Mouse (Mus musculus): ENCODE data around the gene Gm20388. TPM values are rescaled to one million over a fixed set of nuclear protein-coding genes. Genes with fewer than 3 reads are reported as not detected.

Gene Gm20388
- polyA plus RNA-seq, 1 experiment: 0.36 TPM

DNA sequence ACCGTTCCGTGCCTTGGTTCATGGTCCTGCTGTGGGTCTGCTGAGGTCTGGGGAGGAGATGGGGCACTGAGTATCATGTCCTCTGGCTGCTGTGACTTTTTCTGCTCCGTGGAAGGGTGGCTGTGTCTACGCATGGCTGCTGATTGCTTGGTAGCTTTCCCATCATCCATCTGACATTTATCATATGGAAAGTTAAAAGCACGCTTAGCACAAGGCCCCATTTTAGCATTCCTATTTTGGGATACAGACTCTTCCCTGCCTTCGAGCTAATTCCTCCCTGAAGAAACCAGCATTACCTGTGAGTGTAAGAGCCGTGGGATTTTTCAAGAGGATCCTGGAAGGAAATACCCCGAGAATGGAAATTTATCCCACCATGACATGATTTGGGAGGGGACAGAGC lies 3906.3 kb downstream of the Gm20388 start:
- H3K4me1 ChIP-seq (ENCODE audit: control insufficient read depth): peaks cover 57% of the 10 kb centered on the region

DNA sequence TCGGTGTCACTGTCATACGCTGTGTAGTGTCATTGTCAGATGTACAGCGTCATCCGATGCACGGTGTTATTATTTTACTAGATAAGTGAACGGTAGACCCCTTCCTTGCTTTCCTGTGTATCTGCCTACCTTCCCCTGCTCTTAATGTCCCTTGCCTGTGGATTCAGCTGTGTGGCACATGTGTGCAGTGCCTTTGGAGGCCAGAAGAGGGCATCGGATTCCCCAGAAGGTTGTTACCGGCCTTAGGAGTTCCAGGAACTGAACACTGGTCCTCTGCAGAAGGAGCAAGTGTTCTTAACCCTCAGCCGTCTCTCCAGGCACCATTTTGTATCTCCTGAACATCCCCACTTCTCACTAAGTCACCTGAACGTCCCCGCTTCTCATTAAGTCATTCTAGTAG lies 3907.1 kb downstream of the Gm20388 start:
- no peak overlapping the region for H3K4me3 ChIP-seq (replicated peaks)
- peaks cover 58% of the 10 kb centered on the region for H3K4me1 ChIP-seq (ENCODE audit: control insufficient read depth)
- no peaks in the 10 kb centered on the region for H3K27me3 ChIP-seq (ENCODE audit: control insufficient read depth)
- peaks cover 28% of the 10 kb centered on the region for H3K36me3 ChIP-seq (ENCODE audit: control insufficient read depth)
- TF ChIP-seq TAL1 (IDR thresholded peaks at IDR 0.05; ENCODE audit: low read length): no peak
- no peak for TF ChIP-seq GATA1 (IDR thresholded peaks at IDR 0.05; ENCODE audit: low read length)
- H3K9me3 ChIP-seq (ENCODE audit: control insufficient read depth, low read length): no peaks in the 10 kb centered on the region

More for the DNA sequence above, 3906.3 kb downstream of the Gm20388 start:
- TF ChIP-seq GATA1 (IDR thresholded peaks at IDR 0.05; ENCODE audit: low read length) (no peak), TAL1 (IDR thresholded peaks at IDR 0.05; ENCODE audit: low read length) (no peak)
- Histone ChIP-seq H3K27me3 (ENCODE audit: control insufficient read depth) (no peaks in the 10 kb centered on the region), H3K4me3 (replicated peaks) (no peak overlapping the region), H3K36me3 (ENCODE audit: control insufficient read depth) (peaks cover 28% of the 10 kb centered on the region), H3K9me3 (ENCODE audit: control insufficient read depth, low read length) (no peaks in the 10 kb centered on the region)

DNA sequence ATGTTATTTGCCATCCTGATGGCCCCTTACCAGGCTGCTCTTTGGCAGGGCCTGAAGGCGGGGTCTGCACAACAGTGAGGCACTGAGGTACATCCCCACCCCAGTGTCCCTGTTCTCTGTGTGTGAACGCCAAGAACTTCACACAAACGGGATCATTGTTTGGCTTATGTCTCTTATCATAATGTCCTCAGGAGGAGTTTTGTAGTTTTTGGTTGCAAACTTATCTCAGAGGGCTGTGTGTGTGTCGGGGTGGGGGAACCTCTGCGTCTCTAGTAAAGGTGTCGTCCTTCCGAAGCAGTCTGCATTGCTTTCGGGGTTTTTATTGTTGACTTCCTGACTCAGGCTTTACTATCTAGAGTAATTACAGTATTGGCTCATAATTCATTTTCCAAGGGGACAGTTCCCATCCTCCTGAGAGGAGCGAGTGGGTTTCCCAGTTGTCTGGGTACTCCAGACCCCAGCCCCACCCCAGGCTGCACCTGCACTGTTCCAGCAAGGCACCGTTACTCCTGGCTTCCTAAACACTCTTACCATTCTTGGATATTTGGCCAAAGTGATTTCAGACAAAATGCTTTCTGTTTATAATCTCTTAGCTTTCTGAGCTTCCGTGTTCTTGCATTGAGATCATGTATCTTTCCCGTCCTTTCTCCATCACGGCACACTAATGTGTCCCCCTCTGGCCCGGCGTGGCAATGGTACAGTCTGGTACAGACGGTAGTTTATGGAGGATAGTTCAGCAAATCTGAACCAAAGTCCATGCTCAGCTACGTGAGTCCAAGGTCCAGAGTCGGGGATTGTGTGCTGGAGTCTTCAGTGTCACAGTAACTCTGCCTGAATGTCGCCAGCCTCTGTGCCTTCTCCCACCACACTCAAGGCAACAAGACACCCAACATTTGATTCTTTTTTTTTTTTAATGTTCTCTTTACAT lies 3909.3 kb downstream of the Gm20388 start:
- Histone ChIP-seq H3K9me3 (ENCODE audit: control insufficient read depth, low read length) (peaks cover 4% of the 10 kb centered on the region), H3K36me3 (ENCODE audit: control insufficient read depth) (peaks cover 33% of the 10 kb centered on the region), H3K4me3 (replicated peaks) (peak overlapping the region; percentile 3), H3K4me1 (ENCODE audit: control insufficient read depth) (peaks cover 66% of the 10 kb centered on the region), H3K27me3 (ENCODE audit: control insufficient read depth) (no peaks in the 10 kb centered on the region)
- TF ChIP-seq GATA1 (IDR thresholded peaks at IDR 0.05; ENCODE audit: low read length) (no peak), TAL1 (IDR thresholded peaks at IDR 0.05; ENCODE audit: low read length) (no peak)

DNA sequence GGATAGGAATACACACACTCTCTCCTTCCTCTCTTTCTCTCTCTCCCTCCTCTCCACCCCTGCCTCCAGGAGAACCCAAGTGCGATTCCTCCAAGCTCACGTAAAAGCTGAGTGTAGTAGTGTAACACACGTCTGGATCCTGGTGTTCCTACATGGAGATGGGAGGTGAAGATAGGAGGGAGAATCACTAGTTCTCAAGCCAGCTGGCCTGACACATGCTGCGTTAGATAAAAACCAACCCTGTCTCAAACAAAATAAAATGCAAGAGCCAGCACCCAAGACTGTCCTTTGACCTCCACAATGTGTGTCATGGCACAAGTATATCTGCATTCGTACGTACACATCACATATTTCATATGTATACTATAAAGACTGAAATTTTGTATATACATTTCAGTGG lies 3910.1 kb downstream of the Gm20388 start:
- TF ChIP-seq TAL1 (IDR thresholded peaks at IDR 0.05; ENCODE audit: low read length): peak; percentile 37; the same call in 2 of the 3 replicates
- TF ChIP-seq GATA1 (IDR thresholded peaks at IDR 0.05; ENCODE audit: low read length): peak; percentile 37; the same call in 1 of the 2 replicates
- Histone ChIP-seq H3K9me3 (ENCODE audit: control insufficient read depth, low read length) (peaks cover 4% of the 10 kb centered on the region), H3K36me3 (ENCODE audit: control insufficient read depth) (peaks cover 36% of the 10 kb centered on the region), H3K4me1 (ENCODE audit: control insufficient read depth) (peaks cover 65% of the 10 kb centered on the region), H3K27me3 (ENCODE audit: control insufficient read depth) (no peaks in the 10 kb centered on the region), H3K4me3 (replicated peaks) (no peak overlapping the region)

DNA sequence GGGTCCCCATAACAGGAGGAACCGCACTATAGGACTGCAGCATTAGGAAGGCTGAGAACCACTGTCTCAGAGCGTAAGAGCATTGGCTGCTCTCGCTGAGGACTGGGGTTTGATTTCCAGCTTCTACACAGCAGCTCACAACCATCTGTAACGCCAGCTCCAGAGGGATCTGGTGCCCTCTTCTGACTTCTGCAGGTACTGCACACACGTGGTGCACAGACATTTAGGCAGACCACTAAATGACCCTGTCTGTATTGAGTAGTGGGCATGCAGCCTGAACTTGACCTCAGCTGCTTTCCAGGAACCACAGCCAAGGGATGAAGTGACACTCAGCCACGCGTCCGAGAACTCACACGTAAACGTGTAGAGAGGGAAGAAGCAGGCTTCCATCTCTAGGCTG lies 3912.5 kb downstream of the Gm20388 start:
- H3K4me3 ChIP-seq (replicated peaks): peak overlapping the region; percentile 7
- peaks cover 4% of the 10 kb centered on the region for H3K9me3 ChIP-seq (ENCODE audit: control insufficient read depth, low read length)
- peaks cover 40% of the 10 kb centered on the region for H3K36me3 ChIP-seq (ENCODE audit: control insufficient read depth)
- H3K4me1 ChIP-seq (ENCODE audit: control insufficient read depth): peaks cover 58% of the 10 kb centered on the region
- H3K27me3 ChIP-seq (ENCODE audit: control insufficient read depth): no peaks in the 10 kb centered on the region
- no peak for TF ChIP-seq TAL1 (IDR thresholded peaks at IDR 0.05; ENCODE audit: low read length)
- TF ChIP-seq GATA1 (IDR thresholded peaks at IDR 0.05; ENCODE audit: low read length): no peak

DNA sequence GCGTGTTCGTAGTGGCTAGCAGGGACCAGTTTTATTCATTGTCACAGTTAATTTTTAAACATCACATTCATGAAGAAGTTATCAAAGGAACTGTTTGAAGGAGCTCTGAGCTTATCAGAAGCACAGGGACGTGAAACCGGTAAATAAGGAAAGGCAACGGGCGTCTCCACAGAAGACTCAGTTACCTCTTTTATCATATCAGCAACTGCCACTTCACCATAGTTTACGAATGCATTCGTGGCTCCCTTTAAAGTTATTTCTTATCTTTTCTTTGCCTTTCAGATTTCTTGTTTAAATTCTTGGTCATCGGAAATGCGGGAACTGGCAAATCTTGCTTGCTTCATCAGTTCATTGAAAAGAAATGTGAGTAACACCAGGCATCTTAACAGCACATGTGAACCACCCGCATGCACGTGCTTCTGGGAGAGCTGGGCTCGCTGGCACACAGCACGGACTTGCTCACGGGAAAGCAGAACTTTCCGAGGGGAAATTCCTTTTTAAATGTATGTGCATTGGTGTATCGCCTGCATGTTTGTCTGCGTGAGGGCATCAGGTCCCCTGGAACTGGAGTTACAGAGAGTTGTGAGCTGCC lies 3913.0 kb downstream of the Gm20388 start:
- Histone ChIP-seq H3K27me3 (ENCODE audit: control insufficient read depth) (no peaks in the 10 kb centered on the region), H3K4me1 (ENCODE audit: control insufficient read depth) (peaks cover 55% of the 10 kb centered on the region), H3K4me3 (replicated peaks) (no peak overlapping the region), H3K9me3 (ENCODE audit: control insufficient read depth, low read length) (peaks cover 4% of the 10 kb centered on the region), H3K36me3 (ENCODE audit: control insufficient read depth) (peaks cover 45% of the 10 kb centered on the region)
- TF ChIP-seq GATA1 (IDR thresholded peaks at IDR 0.05; ENCODE audit: low read length) (no peak), TAL1 (IDR thresholded peaks at IDR 0.05; ENCODE audit: low read length) (no peak)

DNA sequence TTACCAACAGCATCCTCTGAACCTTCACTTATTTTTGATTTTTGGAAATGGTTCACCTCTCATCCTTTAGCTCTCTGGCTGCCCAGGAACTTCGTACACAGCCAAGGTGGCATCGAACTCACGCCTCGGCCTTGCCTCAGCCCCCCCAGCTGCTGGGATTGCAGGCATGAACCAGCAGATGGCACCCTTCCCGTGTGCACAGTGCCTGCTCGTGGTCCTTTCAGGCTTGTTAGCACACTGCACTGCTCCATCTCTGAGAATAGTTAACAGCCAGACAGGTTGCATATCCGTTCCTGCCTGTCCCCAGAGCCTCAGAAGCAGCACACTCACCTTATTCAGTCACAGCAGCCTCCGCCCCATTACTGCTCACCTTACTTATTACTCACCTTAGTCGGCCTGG lies 3915.4 kb downstream of the Gm20388 start:
- Histone ChIP-seq H3K4me3 (replicated peaks) (no peak overlapping the region), H3K9me3 (ENCODE audit: control insufficient read depth, low read length) (peaks cover 4% of the 10 kb centered on the region), H3K36me3 (ENCODE audit: control insufficient read depth) (peaks cover 69% of the 10 kb centered on the region), H3K27me3 (ENCODE audit: control insufficient read depth) (no peaks in the 10 kb centered on the region), H3K4me1 (ENCODE audit: control insufficient read depth) (peaks cover 32% of the 10 kb centered on the region)
- no peak for TF ChIP-seq TAL1 (IDR thresholded peaks at IDR 0.05; ENCODE audit: low read length)
- no peak for TF ChIP-seq GATA1 (IDR thresholded peaks at IDR 0.05; ENCODE audit: low read length)

DNA sequence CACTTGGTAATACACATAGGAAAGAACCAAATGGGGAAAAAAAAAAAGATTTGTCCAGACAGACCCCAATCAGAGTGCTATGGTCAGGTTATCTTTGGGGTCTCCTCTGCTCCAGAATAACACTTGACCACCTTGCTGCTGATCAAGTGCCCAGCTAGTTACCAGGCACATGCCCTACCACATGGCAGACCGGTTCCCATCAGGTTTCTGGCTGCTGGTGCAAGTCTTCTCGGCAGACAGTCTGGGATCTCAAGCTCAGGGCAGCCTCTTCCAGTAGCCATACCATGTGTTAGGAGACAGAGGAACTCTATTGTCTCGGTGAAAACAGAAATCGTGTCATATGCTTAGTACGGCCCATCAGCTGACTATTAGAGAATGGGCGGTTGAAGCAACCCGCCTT lies 3916.1 kb downstream of the Gm20388 start:
- peaks cover 75% of the 10 kb centered on the region for H3K36me3 ChIP-seq (ENCODE audit: control insufficient read depth)
- no peak for TF ChIP-seq GATA1 (IDR thresholded peaks at IDR 0.05; ENCODE audit: low read length)
- no peak for TF ChIP-seq TAL1 (IDR thresholded peaks at IDR 0.05; ENCODE audit: low read length)
- peaks cover 26% of the 10 kb centered on the region for H3K4me1 ChIP-seq (ENCODE audit: control insufficient read depth)
- H3K9me3 ChIP-seq (ENCODE audit: control insufficient read depth, low read length): peaks cover 4% of the 10 kb centered on the region
- H3K4me3 ChIP-seq (replicated peaks): no peak overlapping the region
- no peaks in the 10 kb centered on the region for H3K27me3 ChIP-seq (ENCODE audit: control insufficient read depth)

DNA sequence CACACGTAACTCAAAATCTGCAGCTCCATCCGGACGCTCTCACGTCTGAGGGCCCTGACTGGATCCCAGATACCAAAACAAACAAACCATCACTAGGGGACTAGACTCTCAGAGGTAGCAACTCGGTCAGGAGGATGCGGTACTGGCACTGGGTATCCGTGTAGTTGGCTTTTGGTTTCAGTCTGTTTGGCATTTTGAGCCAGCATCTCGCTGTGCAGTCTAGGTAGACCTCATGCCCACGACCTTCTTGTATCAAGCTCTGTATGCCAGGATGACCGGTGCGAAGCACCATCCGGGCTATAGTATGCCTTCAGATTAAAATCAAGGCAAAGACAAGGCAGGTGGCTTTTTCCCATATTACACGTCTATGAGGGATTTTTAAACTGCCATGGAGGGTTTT lies 3916.9 kb downstream of the Gm20388 start:
- TF ChIP-seq GATA1 (IDR thresholded peaks at IDR 0.05; ENCODE audit: low read length) (no peak), TAL1 (IDR thresholded peaks at IDR 0.05; ENCODE audit: low read length) (no peak)
- Histone ChIP-seq H3K4me1 (ENCODE audit: control insufficient read depth) (peaks cover 21% of the 10 kb centered on the region), H3K27me3 (ENCODE audit: control insufficient read depth) (no peaks in the 10 kb centered on the region), H3K9me3 (ENCODE audit: control insufficient read depth, low read length) (peaks cover 4% of the 10 kb centered on the region), H3K4me3 (replicated peaks) (no peak overlapping the region), H3K36me3 (ENCODE audit: control insufficient read depth) (peaks cover 81% of the 10 kb centered on the region)

Measured in erythroblast, embryonic 14.5 days (primary cell).